26 mouse cellular contexts compared by ENCODE assay signal in the genomic region with DNA sequence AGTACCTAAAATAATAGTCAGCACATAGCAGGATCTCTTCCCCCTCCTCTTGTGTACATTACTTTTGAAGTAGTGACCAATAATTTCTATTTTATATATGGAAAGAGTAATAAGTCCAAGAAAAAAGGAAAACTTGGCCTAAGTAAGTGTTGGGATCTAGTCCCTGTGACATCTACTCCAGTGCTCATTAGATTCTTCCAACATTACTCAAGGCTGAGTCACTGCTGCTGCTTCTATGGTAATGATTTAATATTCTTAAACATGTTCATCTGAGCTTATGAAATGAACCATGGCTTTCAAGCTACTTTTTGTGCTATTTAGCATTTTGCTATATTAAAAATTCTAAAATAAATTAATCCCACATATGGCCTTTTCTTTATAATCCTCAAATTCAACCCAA. TPM values are rescaled to one million over a fixed set of nuclear protein-coding genes. Genes with fewer than 3 reads are reported as not detected.
DNase-seq lines count a peak whose midpoint lies in the region; ATAC-seq lines count a peak whose summit lies in the region.
"Had no signal": no experiment of that assay in that cellular context is flagged by ENCODE, and none has a peak within 500 bp of the region (broad histone marks: within the 10 kb centered on the region; RNA-seq: fewer than 3 reads in every experiment).

No protein-coding gene starts in this region.

- ATAC-seq in forebrain, embryonic 14.5 days = no peak
- ATAC-seq: activated CD4-positive, CD25-positive, alpha-beta regulatory T cell, adult 4 months; forebrain, embryonic 16.5 days; hindbrain, postnatal 0 days; inflammation-experienced regulatory T-cells, adult 6 months; intestine, embryonic 16.5 days had no signal

- no peak overlapping the region for H3K9ac ChIP-seq in forebrain, embryonic 14.5 days (ENCODE audit: low read length)
- H3K9ac ChIP-seq: embryonic facial prominence, embryonic 12.5 days; embryonic facial prominence, embryonic 15.5 days; forebrain, embryonic 12.5 days; heart, embryonic 13.5 days; hindbrain, embryonic 14.5 days had no signal

- no peaks in the 10 kb centered on the region for H3K27me3 ChIP-seq in forebrain, embryonic 14.5 days (replicated peaks; ENCODE audit: control insufficient read depth, insufficient read depth, low read length)
- H3K27me3 ChIP-seq: embryonic facial prominence, embryonic 12.5 days; embryonic facial prominence, embryonic 15.5 days; forebrain, embryonic 12.5 days; heart, embryonic 13.5 days had no signal

- no peak overlapping the region for H3K4me2 ChIP-seq in forebrain, embryonic 14.5 days (ENCODE audit: low read length)
- H3K4me2 ChIP-seq: embryonic facial prominence, embryonic 12.5 days; embryonic facial prominence, embryonic 15.5 days; forebrain, embryonic 12.5 days; heart, embryonic 13.5 days; hindbrain, embryonic 14.5 days had no signal

- peak; percentile 36 for DNase-seq in 3134 (ENCODE audit: extremely low read depth, insufficient read length, low spot score)
- DNase-seq in Muller cell, postnatal 12 days (ENCODE audit: inconsistent ontology term) = peak; percentile 67
- DNase-seq in adipocyte (ENCODE audit: low spot score) = peak; percentile 32
- no peak for DNase-seq in forebrain, embryonic 14.5 days (ENCODE audit: low spot score)
- no peak for DNase-seq in right cerebral cortex, postnatal 4 days
- no peak for DNase-seq in kidney, adult 8-10 months
- DNase-seq: cerebellum, adult 18-20 months; cerebellum, adult 9-10 months; cerebellum, postnatal 25 days; gastrocnemius, postnatal 10 days; gastrocnemius, postnatal 36 days; heart, adult 2 months; heart, postnatal 14 days; heart, postnatal 4 days had no signal

- no peaks in the 10 kb centered on the region for H3K9me3 ChIP-seq in forebrain, embryonic 14.5 days (replicated peaks; ENCODE audit: control insufficient read depth, low read length)
- H3K9me3 ChIP-seq: embryonic facial prominence, embryonic 12.5 days; embryonic facial prominence, embryonic 15.5 days; forebrain, embryonic 12.5 days; heart, embryonic 10.5 days; heart, embryonic 13.5 days had no signal

- H3K4me1 ChIP-seq in forebrain, embryonic 14.5 days (ENCODE audit: control insufficient read depth, insufficient read depth, low read length) = no peaks in the 10 kb centered on the region
- H3K4me1 ChIP-seq: embryonic facial prominence, embryonic 12.5 days; embryonic facial prominence, embryonic 15.5 days; forebrain, embryonic 12.5 days had no signal

- no peak overlapping the region for H3K27ac ChIP-seq in forebrain, embryonic 14.5 days (ENCODE audit: low read depth, low read length)
- H3K27ac ChIP-seq: embryonic facial prominence, embryonic 12.5 days; embryonic facial prominence, embryonic 15.5 days; forebrain, embryonic 12.5 days; heart, adult 2 months; heart, embryonic 10.5 days; heart, embryonic 13.5 days; hindbrain, embryonic 14.5 days; hindbrain, postnatal 0 days had no signal

- H3K4me3 ChIP-seq in forebrain, embryonic 14.5 days (ENCODE audit: low read depth, low read length) = no peak overlapping the region
- H3K4me3 ChIP-seq: embryonic facial prominence, embryonic 12.5 days; embryonic facial prominence, embryonic 15.5 days; erythroblast, embryonic 14.5 days; forebrain, embryonic 12.5 days; heart, adult 2 months; heart, embryonic 10.5 days; heart, embryonic 13.5 days had no signal

- H3K36me3 ChIP-seq in forebrain, embryonic 14.5 days (ENCODE audit: control insufficient read depth, insufficient read depth, low read length) = no peaks in the 10 kb centered on the region
- H3K36me3 ChIP-seq: embryonic facial prominence, embryonic 12.5 days; embryonic facial prominence, embryonic 15.5 days; forebrain, embryonic 12.5 days; heart, embryonic 10.5 days; heart, embryonic 13.5 days had no signal

RNA-seq across cellular contexts. Expression of gene Ctbs, which starts 24.1 kb away (rescaled TPM):
- 4.0 and 5.0 TPM in 2 replicates for polyA plus RNA-seq in forebrain, embryonic 14.5 days (2014; fragmentation: Nextera tagmentation; extraction: Ambion mirVana)

RNA-seq across cellular contexts. Expression of gene Spata1, which starts 25.8 kb away (rescaled TPM):
- 1.8 and 3.2 TPM in 2 replicates for polyA plus RNA-seq in forebrain, embryonic 14.5 days (2014; fragmentation: Nextera tagmentation; extraction: Ambion mirVana)
- polyA plus RNA-seq: erythroblast, embryonic 14.5 days had no signal

RNA-seq across cellular contexts. Expression of gene Gng5, which starts 25.9 kb away (rescaled TPM):
- 392 and 558 TPM in 2 replicates for polyA plus RNA-seq in forebrain, embryonic 14.5 days (2014; fragmentation: Nextera tagmentation; extraction: Ambion mirVana)

RNA-seq across cellular contexts. Expression of gene Rpf1, which starts 47.5 kb away (rescaled TPM):
- polyA plus RNA-seq in forebrain, embryonic 14.5 days (2014; fragmentation: Nextera tagmentation; extraction: Ambion mirVana) = 60.2 and 64.3 TPM in 2 replicates

Comparison
In these comparisons a context has a peak if more than half of its experiments do, and no peak if none do; other contexts are left out.
1. DNase-seq: peak in 3134 (single experiment), Muller cell, postnatal 12 days (single experiment) and adipocyte (single experiment); none in forebrain, embryonic 14.5 days (single experiment), right cerebral cortex, postnatal 4 days (single experiment) and kidney, adult 8-10 months (0 of 2).